Mouse (Mus musculus) C2C12 (cell line): ENCODE results near the gene Cacna1b. TPM values are rescaled to one million over a fixed set of nuclear protein-coding genes. Genes with fewer than 3 reads are reported as not detected.

Experiments
- H3K27me3 ChIP-seq: one replicate; pipeline ENCODE4 v1.6.1; 2011; ENCODE audit not compliant: control insufficient read depth, insufficient read depth, insufficient read length
- H3K36me3 ChIP-seq: one replicate; pipeline ENCODE4 v1.6.1; 2011; ENCODE audit not compliant: control insufficient read depth, insufficient read depth
- H3K4me3 ChIP-seq: one replicate; pipeline ENCODE4 v1.5.1; 2011; ENCODE audit warnings: mild to moderate bottlenecking, control low read depth; ENCODE audit not compliant: poor library complexity, insufficient read depth, severe bottlenecking
- H3K79me2 ChIP-seq: one replicate; pipeline ENCODE4 v1.6.1; 2011; ENCODE audit not compliant: control insufficient read depth, insufficient read depth
- H3K79me3 ChIP-seq: one replicate; pipeline ENCODE4 v1.6.1; 2011; ENCODE audit warnings: low read depth, control low read depth
- H3ac ChIP-seq: one replicate; pipeline ENCODE3; 2011; ENCODE audit warnings: low read depth; ENCODE audit not compliant: control insufficient read depth, insufficient read length
- CEBPB ChIP-seq: IDR thresholded peaks from one replicate; pipeline ENCODE4 v1.6.1; 2011; ENCODE audit warnings: low read depth, mild to moderate bottlenecking, control low read depth, moderate library complexity
- CTCF ChIP-seq: IDR thresholded peaks from one replicate; pipeline ENCODE4 v1.5.1; 2011; ENCODE audit not compliant: control insufficient read depth, insufficient read depth, insufficient read length
- FOSL1 ChIP-seq: IDR thresholded peaks from one replicate; pipeline ENCODE4 v1.8.0; 2011; ENCODE audit warnings: mild to moderate bottlenecking, low read length; ENCODE audit not compliant: poor library complexity, insufficient read depth, severe bottlenecking
- MAX ChIP-seq: IDR thresholded peaks from one replicate; pipeline ENCODE4 v1.6.1; 2011; ENCODE audit warnings: mild to moderate bottlenecking, control low read depth
- MYOD1 ChIP-seq: IDR thresholded peaks from one replicate; pipeline ENCODE4 v1.6.1; 2011; ENCODE audit warnings: low read depth; ENCODE audit not compliant: control insufficient read depth, insufficient read length
- MYOG ChIP-seq: IDR thresholded peaks from one replicate; pipeline ENCODE4 v1.6.1; 2011; ENCODE audit not compliant: control insufficient read depth, insufficient read length; ENCODE audit errors: extremely low read depth
- USF1 ChIP-seq: IDR thresholded peaks from one replicate; pipeline ENCODE4 v1.6.1; 2011; ENCODE audit warnings: low read depth, mild to moderate bottlenecking, control low read depth, moderate library complexity
- polyA plus RNA-seq: library from polyadenylated mRNA; unstranded; fragments of >200 nt; fragmentation: generic; extraction: Trizol; gene quantifications from one replicate; pipeline ENCODE4 v1.2.1, GENCODE M21; 2012; ENCODE audit warnings: missing spikeins

Cacna1b gene
- polyA plus RNA-seq, 1 experiment = under 0.01 TPM

DNA sequence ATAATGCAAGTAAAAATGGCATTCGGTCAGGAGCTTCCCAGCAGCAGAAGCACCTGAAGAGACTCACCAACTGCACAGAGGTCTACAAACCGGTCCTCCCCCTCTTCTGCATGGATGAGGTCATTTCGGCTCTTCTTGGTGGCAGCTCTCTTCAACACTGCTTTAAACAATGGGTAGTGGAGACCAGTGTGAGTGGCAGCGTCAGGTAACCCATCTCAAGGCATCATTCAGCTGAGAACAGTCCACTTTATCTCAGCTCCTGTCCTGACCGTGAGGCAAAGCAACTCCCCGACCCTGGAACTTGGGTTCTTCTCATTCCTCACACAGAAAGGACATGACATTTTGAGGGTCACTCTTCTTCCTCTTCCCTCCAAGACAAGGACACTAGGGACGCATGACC lies 45.0 kb downstream of the Cacna1b start:
- no peaks in the 10 kb centered on the region for H3K36me3 ChIP-seq
- H3ac ChIP-seq = no peak overlapping the region
- peaks cover 11% of the 10 kb centered on the region for H3K27me3 ChIP-seq
- H3K4me3 ChIP-seq = no peak overlapping the region
- H3K79me3 ChIP-seq = no peaks in the 10 kb centered on the region
- no peak for TF ChIP-seq MAX
- TF ChIP-seq USF1 = no peak
- TF ChIP-seq FOSL1 = no peak
- TF ChIP-seq CEBPB = no peak
- TF ChIP-seq CTCF = no peak
- TF ChIP-seq MYOD1 = no peak
- no peak for TF ChIP-seq MYOG
- no peaks in the 10 kb centered on the region for H3K79me2 ChIP-seq

DNA sequence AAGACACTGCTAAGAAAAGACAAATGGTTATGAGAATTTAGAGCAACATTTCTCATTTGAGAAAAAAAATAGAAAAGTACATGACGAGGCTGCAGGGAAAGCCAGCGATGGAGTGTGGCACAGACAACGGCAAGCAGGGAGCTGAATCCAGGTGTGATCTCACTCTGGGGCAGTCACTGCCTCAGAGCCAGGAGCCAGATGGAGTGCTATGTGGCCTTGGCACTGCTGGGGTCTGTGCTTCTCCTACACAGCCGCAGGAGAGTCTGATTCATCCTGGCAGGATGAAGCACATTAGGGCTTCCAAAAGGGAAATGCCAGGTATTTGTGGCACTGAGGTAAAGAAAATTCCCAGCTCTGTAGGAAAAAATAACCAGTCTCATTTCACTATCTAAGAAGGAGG lies 45.5 kb downstream of the Cacna1b start:
- no peak overlapping the region for H3K4me3 ChIP-seq
- no peaks in the 10 kb centered on the region for H3K36me3 ChIP-seq
- H3K79me3 ChIP-seq = no peaks in the 10 kb centered on the region
- H3K27me3 ChIP-seq = peaks cover 11% of the 10 kb centered on the region
- H3K79me2 ChIP-seq = no peaks in the 10 kb centered on the region
- TF ChIP-seq MYOD1 (no peak), MAX (no peak), CTCF (no peak), CEBPB (no peak), MYOG (no peak), USF1 (no peak), FOSL1 (no peak)
- H3ac ChIP-seq = no peak overlapping the region

DNA sequence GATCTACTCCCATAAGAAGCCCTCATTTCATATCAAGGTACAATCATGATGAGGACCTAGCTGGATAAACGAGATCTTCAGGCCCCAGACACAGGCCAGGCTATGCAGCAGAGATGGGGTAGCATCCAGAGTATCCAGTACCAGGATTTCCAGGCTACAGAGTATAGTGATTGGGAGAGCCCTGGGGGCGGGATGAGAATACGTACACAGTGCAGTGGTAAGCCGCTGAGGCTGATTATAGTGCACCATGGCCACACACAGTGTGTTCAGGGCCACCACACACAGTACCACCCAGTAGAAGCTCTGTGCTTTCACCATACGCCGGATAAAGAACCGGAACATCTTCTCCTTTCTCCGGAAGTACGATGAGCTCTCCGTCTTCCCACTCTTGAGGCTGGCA lies 57.0 kb downstream of the Cacna1b start:
- no peak overlapping the region for H3K4me3 ChIP-seq
- no peaks in the 10 kb centered on the region for H3K79me2 ChIP-seq
- TF ChIP-seq FOSL1 (no peak), USF1 (no peak), MAX (no peak), MYOG (no peak), MYOD1 (no peak), CEBPB (no peak), CTCF (no peak)
- H3K79me3 ChIP-seq = no peaks in the 10 kb centered on the region
- H3ac ChIP-seq = no peak overlapping the region
- H3K36me3 ChIP-seq = no peaks in the 10 kb centered on the region
- H3K27me3 ChIP-seq = peaks cover 4% of the 10 kb centered on the region

DNA sequence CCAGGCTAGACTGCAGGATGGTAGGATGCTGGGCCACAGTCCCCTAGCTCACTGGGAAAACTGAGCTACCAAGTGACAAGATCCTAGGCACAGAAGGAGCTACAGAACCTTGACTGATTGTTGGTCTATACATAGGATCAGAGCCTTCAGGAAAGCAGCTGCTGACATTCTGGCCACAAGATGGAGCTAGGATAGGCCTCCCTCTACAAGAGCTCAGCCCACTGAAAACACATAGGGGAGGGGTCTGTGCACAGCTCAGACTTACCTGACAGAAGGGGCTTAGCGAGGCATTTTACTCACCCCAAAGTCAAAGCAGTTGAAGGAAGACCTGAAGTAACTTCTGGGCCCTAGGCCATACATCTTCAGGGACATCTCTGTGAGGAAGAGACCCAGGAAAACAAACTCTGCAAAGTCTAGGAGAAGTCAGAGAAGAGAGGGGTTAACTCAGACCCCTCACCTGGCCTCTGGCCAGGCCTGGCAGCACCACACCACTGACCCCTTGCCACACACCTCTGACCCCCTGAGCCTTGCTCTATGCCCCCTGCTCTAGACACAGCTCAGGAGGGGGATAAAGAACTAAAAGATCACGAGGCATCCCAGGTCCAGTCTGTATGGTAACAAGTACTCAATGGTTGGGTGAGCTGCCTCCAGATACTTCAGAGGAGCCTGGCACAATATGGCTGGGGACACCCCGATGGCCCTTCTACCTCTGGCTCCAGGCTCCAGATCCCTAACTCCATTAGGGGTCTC lies 60.6 kb downstream of the Cacna1b start:
- TF ChIP-seq MAX (no peak), MYOG (no peak), CEBPB (no peak), USF1 (no peak), CTCF (no peak), FOSL1 (no peak), MYOD1 (no peak)

DNA sequence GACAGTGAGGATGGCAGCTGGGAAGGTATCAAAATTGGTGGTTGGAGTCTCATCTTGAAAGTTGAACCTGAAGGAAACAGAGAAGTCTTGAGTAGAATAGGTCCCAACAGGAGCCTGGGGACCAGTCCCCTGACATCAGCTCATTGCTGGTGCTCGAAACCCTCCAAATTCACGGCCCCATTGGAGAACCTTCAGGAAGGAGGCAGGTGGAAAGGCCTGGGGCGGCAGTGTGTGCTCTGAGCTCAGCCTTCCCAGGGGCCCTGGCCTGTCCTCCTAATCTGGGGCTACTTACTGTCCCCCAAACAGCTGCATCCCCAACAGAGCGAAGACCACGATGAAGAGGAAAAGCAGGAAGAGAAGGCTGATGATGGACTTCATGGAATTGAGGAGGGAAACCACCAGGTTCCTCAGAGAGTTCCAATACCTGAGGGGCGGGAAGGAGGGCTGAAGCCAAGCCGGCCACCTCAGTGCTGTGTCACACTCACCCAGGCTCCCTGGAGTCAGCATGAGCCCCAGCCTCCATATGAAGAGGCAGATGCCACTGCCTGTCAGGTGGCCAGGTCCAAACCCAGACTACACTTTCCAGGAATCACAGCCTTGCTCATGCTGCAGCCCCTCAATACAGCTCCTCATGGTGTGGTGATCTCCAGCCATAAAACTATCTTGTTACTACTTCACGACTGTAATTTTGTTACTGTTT lies 65.5 kb downstream of the Cacna1b start:
- Histone ChIP-seq H3K4me3 (no peak overlapping the region), H3K27me3 (peaks cover 11% of the 10 kb centered on the region), H3K79me2 (no peaks in the 10 kb centered on the region), H3K36me3 (no peaks in the 10 kb centered on the region), H3K79me3 (no peaks in the 10 kb centered on the region), H3ac (no peak overlapping the region)
- TF ChIP-seq MYOG (no peak), FOSL1 (no peak), MAX (no peak), CEBPB (no peak), CTCF (no peak), MYOD1 (no peak), USF1 (no peak)

More for the DNA sequence above, 60.6 kb downstream of the Cacna1b start:
- H3K27me3 ChIP-seq = peaks cover 12% of the 10 kb centered on the region
- H3K4me3 ChIP-seq = no peak overlapping the region
- H3K36me3 ChIP-seq = no peaks in the 10 kb centered on the region
- no peaks in the 10 kb centered on the region for H3K79me3 ChIP-seq
- H3ac ChIP-seq = no peak overlapping the region
- H3K79me2 ChIP-seq = no peaks in the 10 kb centered on the region

DNA sequence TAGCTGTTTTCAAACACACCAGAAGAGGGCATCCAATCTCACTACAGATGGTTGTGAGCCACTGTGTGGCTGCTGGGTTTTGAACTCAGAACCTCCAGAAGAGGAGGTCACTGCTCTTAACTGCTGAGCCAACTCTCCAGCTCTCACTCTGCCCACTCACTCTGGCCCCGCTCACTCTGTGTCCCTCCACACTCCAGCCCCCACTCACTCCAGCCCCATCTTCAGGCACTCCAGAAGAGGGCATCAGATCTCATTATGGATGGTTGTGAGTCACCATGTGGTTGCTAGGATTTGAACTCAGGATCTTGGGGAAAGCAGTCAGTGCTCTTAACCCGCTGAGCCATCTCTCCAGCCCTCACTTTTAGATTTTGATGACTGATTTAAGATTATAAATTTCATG lies 70.6 kb downstream of the Cacna1b start:
- H3ac ChIP-seq = no peak overlapping the region
- no peaks in the 10 kb centered on the region for H3K36me3 ChIP-seq
- no peaks in the 10 kb centered on the region for H3K27me3 ChIP-seq
- H3K79me3 ChIP-seq = no peaks in the 10 kb centered on the region
- H3K4me3 ChIP-seq = no peak overlapping the region
- no peaks in the 10 kb centered on the region for H3K79me2 ChIP-seq
- TF ChIP-seq FOSL1 = no peak
- no peak for TF ChIP-seq CEBPB
- TF ChIP-seq MAX = no peak
- no peak for TF ChIP-seq MYOD1
- TF ChIP-seq USF1 = no peak
- no peak for TF ChIP-seq CTCF
- TF ChIP-seq MYOG = no peak
